Mouse (Mus musculus) forelimb bud, embryonic 11.5 days (tissue): ENCODE results near the gene Tango6.
A peak's percentile ranks its signal among the peaks of the same experiment; 100 is the strongest.
"Not testable (repeated sequence)": the region's sequence is repeated elsewhere in the genome, so short reads cannot be mapped to it uniquely, and the experiment has no call there.

Experiments
- DNase-seq: peaks from one replicate; pipeline ENCODE4 v3.0.0-alpha.2; 2012; ENCODE audit warnings: low read depth, low spot score

Tango6 gene

GRCm38 (mm10) chr8:106753436-106753835 is 70.6 kb downstream of the Tango6 start:
- DNase-seq: no peak

- no peak for DNase-seq
These were observed 78.4 kb downstream of the Tango6 start for GRCm38 (mm10) chr8:106761317-106761716.

- peak; percentile 20 for DNase-seq
These were observed 79.1 kb downstream of the Tango6 start for GRCm38 (mm10) chr8:106761867-106762523.

GRCm38 (mm10) chr8:106764529-106764928 is 81.7 kb downstream of the Tango6 start:
- DNase-seq: no peak

- DNase-seq: no peak
These were observed 82.7 kb downstream of the Tango6 start for GRCm38 (mm10) chr8:106765570-106765969.

GRCm38 (mm10) chr8:106766736-106767135 is 83.9 kb downstream of the Tango6 start:
- no peak for DNase-seq

- no peak for DNase-seq
These were observed 86.4 kb downstream of the Tango6 start for GRCm38 (mm10) chr8:106769147-106769805.

- no peak for DNase-seq
These were observed 87.8 kb downstream of the Tango6 start for GRCm38 (mm10) chr8:106770596-106771179.

GRCm38 (mm10) chr8:106772094-106772493 is 89.2 kb downstream of the Tango6 start:
- no peak for DNase-seq

- DNase-seq: no peak
These were observed 89.6 kb downstream of the Tango6 start for GRCm38 (mm10) chr8:106772501-106772900.

- no peak for DNase-seq
These were observed 91.9 kb downstream of the Tango6 start for GRCm38 (mm10) chr8:106774567-106775320.

GRCm38 (mm10) chr8:106789623-106790022 is 106.8 kb downstream of the Tango6 start:
- no peak for DNase-seq

- no peak for DNase-seq
These were observed 112.0 kb downstream of the Tango6 start for GRCm38 (mm10) chr8:106794820-106795219.

- no peak for DNase-seq
These were observed 117.0 kb downstream of the Tango6 start for GRCm38 (mm10) chr8:106799821-106800220.

GRCm38 (mm10) chr8:106801261-106801660 is 118.4 kb downstream of the Tango6 start:
- DNase-seq: no peak

GRCm38 (mm10) chr8:106802384-106803137 is 119.7 kb downstream of the Tango6 start:
- not testable (repeated sequence) for DNase-seq

GRCm38 (mm10) chr8:106805859-106806258 is 123.0 kb downstream of the Tango6 start:
- DNase-seq: no peak

GRCm38 (mm10) chr8:106807461-106807860 is 124.6 kb downstream of the Tango6 start:
- DNase-seq: no peak

GRCm38 (mm10) chr8:106809726-106810125 is 126.9 kb downstream of the Tango6 start:
- no peak for DNase-seq

GRCm38 (mm10) chr8:106810406-106810805 is 127.5 kb downstream of the Tango6 start:
- no peak for DNase-seq

- DNase-seq: no peak
These were observed 129.7 kb downstream of the Tango6 start for GRCm38 (mm10) chr8:106812560-106812959.
